ENCODE assay signal across 28 mouse cellular contexts in genomic region chr4:129789635-129790034, GRCm38 (mm10). TPM values are rescaled to one million over a fixed set of nuclear protein-coding genes. Genes with fewer than 3 reads are reported as not detected.
A peak's percentile ranks its signal among the peaks of the same experiment; 100 is the strongest.
DNase-seq lines count a peak whose midpoint lies in the region; ATAC-seq and TF ChIP-seq lines count a peak whose summit lies in the region.
"Had no signal": no experiment of that assay in that cellular context is flagged by ENCODE, and none has a peak within 500 bp of the region (broad histone marks: within the 10 kb centered on the region; RNA-seq: fewer than 3 reads in every experiment).

No protein-coding gene starts in this region.

- DNase-seq in liver, postnatal 0 days: no peak
- DNase-seq in ES-CJ7 (ENCODE audit: low read depth, low spot score): peak; percentile 41
- peak; percentile 53 for DNase-seq in splenic B cell, adult 2 months (ENCODE audit: low read depth, low spot score)
- DNase-seq in urinary bladder, adult 18-20 months (ENCODE audit: low spot score in 2 of 2): no peak
- no peak for DNase-seq in cerebellum, postnatal 36 days
- DNase-seq: adrenal gland, adult 8-10 months; cerebellum, adult 18-20 months; cerebellum, postnatal 10 days; gastrocnemius, postnatal 10 days; kidney, adult 11 months; kidney, postnatal 25 days; lung, embryonic 14.5 days; thymus, postnatal 14 days had no signal

- 0 out of 2 replicates have a peak, but pooled peaks have one; percentile 5 for ATAC-seq in liver, postnatal 0 days
- no peak for ATAC-seq in liver, embryonic 12.5 days
- ATAC-seq in granulocyte monocyte progenitor cell, adult 5-6 weeks (replicated peaks; ENCODE audit: poor library complexity, severe bottlenecking): peak; percentile 54
- no peak for ATAC-seq in heart, embryonic 11.5 days (replicated peaks; ENCODE audit: insufficient number of reproducible peaks, low FRiP score, low TSS enrichment)
- ATAC-seq: activated CD4-positive, CD25-positive, alpha-beta regulatory T cell, adult 4 months; inflammation-experienced regulatory T-cells, adult 6 months had no signal

- H3K9me3 ChIP-seq in liver, postnatal 0 days (ENCODE audit: low read length): no peaks in the 10 kb centered on the region
- H3K9me3 ChIP-seq in liver, embryonic 12.5 days (replicated peaks): no peaks in the 10 kb centered on the region
- H3K9me3 ChIP-seq in heart, embryonic 11.5 days (replicated peaks; ENCODE audit: control insufficient read depth, low read length): no peaks in the 10 kb centered on the region
- H3K9me3 ChIP-seq: kidney, embryonic 15.5 days; limb, embryonic 13.5 days; midbrain, embryonic 12.5 days; neural tube, embryonic 13.5 days had no signal

- no peak for TF ChIP-seq EP300 in liver, postnatal 0 days (IDR thresholded peaks at IDR 0.05; ENCODE audit: low read depth)

- no peak overlapping the region for H3K9ac ChIP-seq in liver, postnatal 0 days (replicated peaks)
- H3K9ac ChIP-seq in liver, embryonic 12.5 days: no peak overlapping the region
- no peak overlapping the region for H3K9ac ChIP-seq in heart, embryonic 11.5 days (ENCODE audit: low read depth, low read length)
- H3K9ac ChIP-seq: heart, embryonic 12.5 days; hindbrain, embryonic 14.5 days; kidney, embryonic 15.5 days; liver, embryonic 14.5 days; lung, embryonic 14.5 days; midbrain, embryonic 12.5 days; neural tube, embryonic 13.5 days had no signal

- WGBS in liver, postnatal 0 days (ENCODE audit: insufficient replicate concordance): 68% methylated on average over 2 of the region's 2 CpGs
- 75% methylated on average over 2 of the region's 2 CpGs for WGBS in liver, embryonic 12.5 days (ENCODE audit: insufficient replicate concordance)
- WGBS in heart, embryonic 11.5 days (ENCODE audit: insufficient replicate concordance): 92% methylated on average over 2 of the region's 2 CpGs

- no peaks in the 10 kb centered on the region for H3K27me3 ChIP-seq in liver, postnatal 0 days (ENCODE audit: insufficient read depth, low read length)
- no peaks in the 10 kb centered on the region for H3K27me3 ChIP-seq in liver, embryonic 12.5 days (replicated peaks)
- no peaks in the 10 kb centered on the region for H3K27me3 ChIP-seq in splenic B cell, adult 2 months (ENCODE audit: control insufficient read depth, insufficient read depth, low read length, poor library complexity, severe bottlenecking)
- H3K27me3 ChIP-seq in heart, embryonic 11.5 days (ENCODE audit: control insufficient read depth, insufficient read depth, low read length): no peaks in the 10 kb centered on the region
- H3K27me3 ChIP-seq: heart, embryonic 12.5 days; kidney, embryonic 15.5 days; limb, embryonic 13.5 days; megakaryocyte, embryonic 14.5 days; midbrain, embryonic 12.5 days; neural tube, embryonic 13.5 days had no signal

- H3K27ac ChIP-seq in liver, postnatal 0 days (ENCODE audit: low read depth): no peak overlapping the region
- H3K27ac ChIP-seq in liver, embryonic 12.5 days: no peak overlapping the region
- no peak overlapping the region for H3K27ac ChIP-seq in heart, embryonic 11.5 days (ENCODE audit: low read depth, low read length)
- H3K27ac ChIP-seq: hindbrain, embryonic 14.5 days; layer of hippocampus, adult 2 months; limb, embryonic 13.5 days; liver, embryonic 14.5 days; midbrain, embryonic 12.5 days; neural tube, embryonic 13.5 days had no signal

- H3K4me1 ChIP-seq in liver, postnatal 0 days (ENCODE audit: insufficient read depth): peaks cover 19% of the 10 kb centered on the region
- peaks cover 33% of the 10 kb centered on the region for H3K4me1 ChIP-seq in liver, embryonic 12.5 days
- H3K4me1 ChIP-seq in heart, embryonic 11.5 days (ENCODE audit: control insufficient read depth, insufficient read depth, low read length): peaks cover 11% of the 10 kb centered on the region; the same call in 1 of the 2 replicates

- H3K4me3 ChIP-seq in liver, postnatal 0 days (ENCODE audit: low read depth, low read length): no peak overlapping the region
- H3K4me3 ChIP-seq in liver, embryonic 12.5 days: no peak overlapping the region
- H3K4me3 ChIP-seq in heart, embryonic 11.5 days (ENCODE audit: low read depth, low read length): no peak overlapping the region
- H3K4me3 ChIP-seq: erythroblast, embryonic 14.5 days; heart, embryonic 12.5 days; kidney, embryonic 15.5 days; layer of hippocampus, adult 2 months; limb, embryonic 13.5 days; megakaryocyte, embryonic 14.5 days; midbrain, embryonic 12.5 days; neural tube, embryonic 13.5 days had no signal

- no peak for TF ChIP-seq CTCF in liver, postnatal 0 days (IDR thresholded peaks at IDR 0.05; ENCODE audit: low read depth)

- no peak overlapping the region for H3K4me2 ChIP-seq in liver, postnatal 0 days (ENCODE audit: low read depth, low read length)
- no peak overlapping the region for H3K4me2 ChIP-seq in liver, embryonic 12.5 days
- H3K4me2 ChIP-seq in heart, embryonic 11.5 days: no peak overlapping the region
- H3K4me2 ChIP-seq: heart, embryonic 12.5 days; hindbrain, embryonic 14.5 days; kidney, embryonic 15.5 days; lung, embryonic 14.5 days; midbrain, embryonic 12.5 days; neural tube, embryonic 13.5 days had no signal

- no peaks in the 10 kb centered on the region for H3K36me3 ChIP-seq in liver, postnatal 0 days (replicated peaks; ENCODE audit: insufficient read depth, low read length)
- H3K36me3 ChIP-seq in liver, embryonic 12.5 days: no peaks in the 10 kb centered on the region
- no peaks in the 10 kb centered on the region for H3K36me3 ChIP-seq in splenic B cell, adult 2 months (ENCODE audit: control insufficient read depth, insufficient read depth, low read length, poor library complexity, severe bottlenecking)
- H3K36me3 ChIP-seq in heart, embryonic 11.5 days (ENCODE audit: control insufficient read depth, insufficient read depth, low read length): no peaks in the 10 kb centered on the region
- H3K36me3 ChIP-seq: heart, embryonic 12.5 days; kidney, embryonic 15.5 days; limb, embryonic 13.5 days; midbrain, embryonic 12.5 days; neural tube, embryonic 13.5 days had no signal

RNA-seq across cellular contexts. Expression of gene Ptp4a2, which starts 21.4 kb away (rescaled TPM):
- polyA plus RNA-seq in liver, postnatal 0 days (2015; fragmentation: Nextera tagmentation; extraction: Ambion mirVana): 198 and 205 TPM in 2 replicates
- polyA plus RNA-seq in liver, embryonic 12.5 days (2016; fragmentation: Nextera tagmentation; extraction: Ambion mirVana): 229 and 244 TPM in 2 replicates
- total RNA-seq in granulocyte monocyte progenitor cell, adult 5-6 weeks (2014; fragmentation: Nextera tagmentation): 277 and 304 TPM in 2 replicates
- total RNA-seq in granulocyte monocyte progenitor cell, adult 5-6 weeks (2017): 345 and 391 TPM in 2 replicates
- polyA plus RNA-seq in heart, embryonic 11.5 days (2014; fragmentation: Nextera tagmentation; extraction: Ambion mirVana): 329 and 345 TPM in 2 replicates

RNA-seq across cellular contexts. Expression of gene Khdrbs1, which starts 47.5 kb away (rescaled TPM):
- polyA plus RNA-seq in liver, postnatal 0 days (2015; fragmentation: Nextera tagmentation; extraction: Ambion mirVana): 18.7 and 19.6 TPM in 2 replicates
- polyA plus RNA-seq in liver, embryonic 12.5 days (2016; fragmentation: Nextera tagmentation; extraction: Ambion mirVana): 59.4 and 60.2 TPM in 2 replicates
- 98.7 and 104 TPM in 2 replicates for total RNA-seq in granulocyte monocyte progenitor cell, adult 5-6 weeks (2014; fragmentation: Nextera tagmentation)
- 82.8 and 84.2 TPM in 2 replicates for total RNA-seq in granulocyte monocyte progenitor cell, adult 5-6 weeks (2017)
- polyA plus RNA-seq in heart, embryonic 11.5 days (2014; fragmentation: Nextera tagmentation; extraction: Ambion mirVana): 73.0 and 83.1 TPM in 2 replicates

Comparison
In these comparisons a context has a peak if more than half of its experiments do, and no peak if none do; other contexts are left out.
1. ATAC-seq: peak in liver, postnatal 0 days (single experiment) and granulocyte monocyte progenitor cell, adult 5-6 weeks (single experiment); none in liver, embryonic 12.5 days (single experiment) and heart, embryonic 11.5 days (single experiment).
2. DNase-seq: peak in ES-CJ7 (single experiment) and splenic B cell, adult 2 months (single experiment); none in liver, postnatal 0 days (single experiment), urinary bladder, adult 18-20 months (0 of 2) and cerebellum, postnatal 36 days (0 of 2).